Mouse (Mus musculus) embryonic facial prominence, embryonic 10.5 days (tissue): ENCODE data around the gene Dapp1. TPM values are rescaled to one million over a fixed set of nuclear protein-coding genes. Genes with fewer than 3 reads are reported as not detected.
A peak's percentile ranks its signal among the peaks of the same experiment; 100 is the strongest.

Source experiments
- DNase-seq: peaks from one replicate; pipeline ENCODE4 v3.0.0-alpha.2; 2017; ENCODE audit warnings: low spot score
- H3K27ac ChIP-seq: fragments of 300-500 bp; sonication (generic); replicated peaks from 2 replicates; pipeline ENCODE4 v1.5.1; 2016; ENCODE audit warnings: mild to moderate bottlenecking
- H3K27me3 ChIP-seq: fragments of 300-500 bp; sonication (generic); replicated peaks from 2 replicates; pipeline ENCODE4 v1.6.1; 2016; ENCODE audit warnings: low read depth, mild to moderate bottlenecking; ENCODE audit not compliant: poor library complexity, severe bottlenecking
- H3K36me3 ChIP-seq: fragments of 300-500 bp; sonication (generic); replicated peaks from 2 replicates; pipeline ENCODE4 v1.6.1; 2016; ENCODE audit warnings: mild to moderate bottlenecking, moderate library complexity
- H3K4me1 ChIP-seq: fragments of 300-500 bp; sonication (generic); 2 replicates; pipeline ENCODE4 v1.6.1; 2016
- H3K4me3 ChIP-seq: fragments of 300-500 bp; sonication (generic); 2 replicates; pipeline ENCODE4 v1.5.1; 2016; ENCODE audit warnings: mild to moderate bottlenecking, moderate library complexity
- H3K9me3 ChIP-seq: fragments of 300-500 bp; sonication (generic); 2 replicates; pipeline ENCODE4 v1.6.1; 2016; ENCODE audit warnings: mild to moderate bottlenecking
- WGBS: fragments of 180-500 bp; shearing (Covaris S2); methylation state at CpG from one replicate; pipeline ENCODE4 v1.1.7; 2016; 5-methylcytosine and 5-hydroxymethylcytosine counted together
- polyA plus RNA-seq: library from polyadenylated mRNA; unstranded; fragments of >200 nt; fragmentation: Nextera tagmentation; extraction: Ambion mirVana; gene quantifications from 2 replicates; pipeline ENCODE4 v1.2.1, GENCODE M21; 2016

The Dapp1 gene
- polyA plus RNA-seq, 1 experiment from 2014 or later, result 2.3 TPM

GRCm38 (mm10) chr3:137950191-137950885, 31.0 kb downstream of the Dapp1 start:
- Histone ChIP-seq H3K4me1 (peaks cover 22% of the 10 kb centered on the region), H3K9me3 (no peaks in the 10 kb centered on the region), H3K36me3 (no peaks in the 10 kb centered on the region), H3K27me3 (no peaks in the 10 kb centered on the region), H3K4me3 (no peak overlapping the region), H3K27ac (no peak overlapping the region)
- DNase-seq, result no peak
- WGBS, result 83% methylated on average over 10 of the region's 10 CpGs

GRCm38 (mm10) chr3:137947525-137947924, 33.8 kb downstream of the Dapp1 start:
- Histone ChIP-seq H3K36me3 (no peaks in the 10 kb centered on the region), H3K4me1 (peaks cover 14% of the 10 kb centered on the region), H3K27me3 (no peaks in the 10 kb centered on the region), H3K27ac (no peak overlapping the region), H3K9me3 (no peaks in the 10 kb centered on the region), H3K4me3 (no peak overlapping the region)
- WGBS, result 86% methylated on average over 4 of the region's 4 CpGs
- no peak for DNase-seq

- no peak for DNase-seq
- Histone ChIP-seq H3K4me1 (peaks cover 7% of the 10 kb centered on the region), H3K36me3 (no peaks in the 10 kb centered on the region), H3K27ac (no peak overlapping the region), H3K27me3 (no peaks in the 10 kb centered on the region), H3K9me3 (no peaks in the 10 kb centered on the region), H3K4me3 (no peak overlapping the region)
- WGBS, result 87% methylated on average over 3 of the region's 3 CpGs
Measured at GRCm38 (mm10) chr3:137946827-137947226, 34.5 kb downstream of the Dapp1 start.

GRCm38 (mm10) chr3:137943737-137944154, 37.6 kb downstream of the Dapp1 start:
- no peak overlapping the region for H3K4me3 ChIP-seq
- peaks cover 6% of the 10 kb centered on the region for H3K4me1 ChIP-seq
- no peaks in the 10 kb centered on the region for H3K9me3 ChIP-seq
- peak; percentile 31 for DNase-seq
- 73% methylated on average over 6 of the region's 6 CpGs for WGBS
- H3K36me3 ChIP-seq, result no peaks in the 10 kb centered on the region
- H3K27ac ChIP-seq, result no peak overlapping the region
- no peaks in the 10 kb centered on the region for H3K27me3 ChIP-seq

- Histone ChIP-seq H3K27ac (no peak overlapping the region), H3K36me3 (no peaks in the 10 kb centered on the region), H3K9me3 (no peaks in the 10 kb centered on the region), H3K4me3 (no peak overlapping the region), H3K4me1 (peaks cover 6% of the 10 kb centered on the region), H3K27me3 (no peaks in the 10 kb centered on the region)
- DNase-seq, result no peak
- 89% methylated on average over 12 of the region's 12 CpGs for WGBS
Measured at GRCm38 (mm10) chr3:137942098-137942622, 39.2 kb downstream of the Dapp1 start.

- no peaks in the 10 kb centered on the region for H3K27me3 ChIP-seq
- DNase-seq, result no peak
- H3K9me3 ChIP-seq, result no peaks in the 10 kb centered on the region
- peaks cover 12% of the 10 kb centered on the region for H3K4me1 ChIP-seq
- H3K36me3 ChIP-seq, result no peaks in the 10 kb centered on the region
- no peak overlapping the region for H3K4me3 ChIP-seq
- no peak overlapping the region for H3K27ac ChIP-seq
Measured at GRCm38 (mm10) chr3:137941555-137941954, 39.8 kb downstream of the Dapp1 start.

- H3K27me3 ChIP-seq, result no peaks in the 10 kb centered on the region
- no peaks in the 10 kb centered on the region for H3K9me3 ChIP-seq
- no peaks in the 10 kb centered on the region for H3K36me3 ChIP-seq
- no peak overlapping the region for H3K4me3 ChIP-seq
- DNase-seq, result no peak
- peaks cover 18% of the 10 kb centered on the region for H3K4me1 ChIP-seq
- 82% methylated on average over 4 of the region's 4 CpGs for WGBS
- H3K27ac ChIP-seq, result no peak overlapping the region
Measured at GRCm38 (mm10) chr3:137940757-137941156, 40.6 kb downstream of the Dapp1 start.

- 36% methylated on average over 6 of the region's 6 CpGs for WGBS
- no peaks in the 10 kb centered on the region for H3K36me3 ChIP-seq
- peak; percentile 66 for DNase-seq
- peak overlapping the region; percentile 17; the same call in 1 of the 2 replicates for H3K4me3 ChIP-seq
- H3K4me1 ChIP-seq, result peaks cover 18% of the 10 kb centered on the region
- no peaks in the 10 kb centered on the region for H3K9me3 ChIP-seq
- no peak overlapping the region; the same call in 1 of the 2 replicates for H3K27ac ChIP-seq
- no peaks in the 10 kb centered on the region for H3K27me3 ChIP-seq
Measured at GRCm38 (mm10) chr3:137938608-137939007, 42.7 kb downstream of the Dapp1 start.

- H3K27ac ChIP-seq, result no peak overlapping the region
- H3K36me3 ChIP-seq, result no peaks in the 10 kb centered on the region; the same call in 1 of the 2 replicates
- DNase-seq, result no peak
- no peaks in the 10 kb centered on the region for H3K27me3 ChIP-seq
- WGBS, result 38% methylated on average over 6 of the region's 6 CpGs
- no peaks in the 10 kb centered on the region for H3K9me3 ChIP-seq
- no peak overlapping the region for H3K4me3 ChIP-seq
- H3K4me1 ChIP-seq, result peaks cover 15% of the 10 kb centered on the region
Measured at GRCm38 (mm10) chr3:137936541-137936940, 44.8 kb downstream of the Dapp1 start.

- Histone ChIP-seq H3K4me1 (peaks cover 15% of the 10 kb centered on the region), H3K36me3 (no peaks in the 10 kb centered on the region; the same call in 1 of the 2 replicates), H3K27me3 (no peaks in the 10 kb centered on the region), H3K4me3 (no peak overlapping the region), H3K9me3 (no peaks in the 10 kb centered on the region), H3K27ac (no peak overlapping the region)
- no peak for DNase-seq
- WGBS, result 64% methylated on average over 5 of the region's 5 CpGs
Measured at GRCm38 (mm10) chr3:137935570-137936525, 45.5 kb downstream of the Dapp1 start.

- Histone ChIP-seq H3K4me3 (no peak overlapping the region), H3K36me3 (peaks cover 15% of the 10 kb centered on the region), H3K27me3 (no peaks in the 10 kb centered on the region), H3K4me1 (peaks cover 15% of the 10 kb centered on the region), H3K9me3 (no peaks in the 10 kb centered on the region), H3K27ac (no peak overlapping the region)
- 83% methylated on average over 3 of the region's 3 CpGs for WGBS
- no peak for DNase-seq
Measured at GRCm38 (mm10) chr3:137933986-137934385, 47.4 kb downstream of the Dapp1 start.

GRCm38 (mm10) chr3:137932748-137933147, 48.6 kb downstream of the Dapp1 start:
- Histone ChIP-seq H3K9me3 (no peaks in the 10 kb centered on the region), H3K27ac (no peak overlapping the region), H3K27me3 (no peaks in the 10 kb centered on the region), H3K36me3 (peaks cover 24% of the 10 kb centered on the region), H3K4me1 (peaks cover 15% of the 10 kb centered on the region), H3K4me3 (no peak overlapping the region)
- no peak for DNase-seq
- WGBS, result 83% methylated on average over 7 of the region's 7 CpGs
